ENCODE assay signal across 13 mouse cellular contexts in genomic region chr9:50711337-50711736, GRCm38 (mm10). TPM values are rescaled to one million over a fixed set of nuclear protein-coding genes. Genes with fewer than 3 reads are reported as not detected.
"Had no signal": no experiment of that assay in that cellular context is flagged by ENCODE, and none has a peak within 500 bp of the region (broad histone marks: within the 10 kb centered on the region; RNA-seq: fewer than 3 reads in every experiment).

No protein-coding gene starts in this region.

- DNase-seq: kidney, adult 18-20 months; kidney, postnatal 25 days; layer of hippocampus, postnatal 36 days; liver, embryonic 13.5 days; lung, adult 2 months; lung, postnatal 14 days; lung, postnatal 4 days; midbrain, embryonic 14.5 days; retina, postnatal 1 day; right cerebral cortex, postnatal 25 days; thymus, adult 18-20 months; thymus, postnatal 36 days had no signal

RNA-seq across cellular contexts. Expression of gene Dixdc1, which starts 28.0 kb away (rescaled TPM):
- total RNA-seq: neutrophil, adult 5-6 weeks had no signal

RNA-seq across cellular contexts. Expression of gene 2310030G06Rik, which starts 35.0 kb away (rescaled TPM):
- total RNA-seq: neutrophil, adult 5-6 weeks had no signal

RNA-seq across cellular contexts. Expression of gene Cryab, which starts 39.8 kb away (rescaled TPM):
- total RNA-seq: neutrophil, adult 5-6 weeks had no signal

RNA-seq across cellular contexts. Expression of gene Hspb2, which starts 40.8 kb away (rescaled TPM):
- total RNA-seq: neutrophil, adult 5-6 weeks had no signal
